Mouse (Mus musculus): ENCODE data around the gene Draxin. TPM values are rescaled to one million over a fixed set of nuclear protein-coding genes. Genes with fewer than 3 reads are reported as not detected.

Gene Draxin
- polyA plus RNA-seq, 1 experiment = not detected

DNA sequence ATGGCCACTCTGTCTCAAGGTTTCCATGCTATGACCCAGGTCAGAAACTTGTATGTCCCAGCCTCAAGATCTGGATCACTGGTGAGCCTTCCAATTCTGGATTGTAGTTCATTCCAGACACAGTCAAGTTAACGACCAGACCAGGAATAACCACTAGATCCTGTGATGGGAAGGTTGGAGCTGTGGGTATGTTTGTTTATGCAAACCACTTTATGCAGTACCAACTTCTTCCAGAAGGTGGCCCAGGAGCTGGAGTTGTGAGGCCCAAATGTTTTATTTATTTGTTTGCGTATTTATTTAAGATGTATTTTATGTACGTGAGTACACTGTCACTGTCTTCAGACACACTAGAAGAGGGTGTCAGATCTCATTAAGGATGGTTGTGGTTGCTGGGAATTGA is 24.5 kb upstream of the Draxin start:
- TF ChIP-seq TAL1 (IDR thresholded peaks at IDR 0.05; ENCODE audit: low read length) (no peak), GATA1 (IDR thresholded peaks at IDR 0.05; ENCODE audit: low read length) (no peak)
- H3K4me1 ChIP-seq (ENCODE audit: control insufficient read depth) = peaks cover 46% of the 10 kb centered on the region

DNA sequence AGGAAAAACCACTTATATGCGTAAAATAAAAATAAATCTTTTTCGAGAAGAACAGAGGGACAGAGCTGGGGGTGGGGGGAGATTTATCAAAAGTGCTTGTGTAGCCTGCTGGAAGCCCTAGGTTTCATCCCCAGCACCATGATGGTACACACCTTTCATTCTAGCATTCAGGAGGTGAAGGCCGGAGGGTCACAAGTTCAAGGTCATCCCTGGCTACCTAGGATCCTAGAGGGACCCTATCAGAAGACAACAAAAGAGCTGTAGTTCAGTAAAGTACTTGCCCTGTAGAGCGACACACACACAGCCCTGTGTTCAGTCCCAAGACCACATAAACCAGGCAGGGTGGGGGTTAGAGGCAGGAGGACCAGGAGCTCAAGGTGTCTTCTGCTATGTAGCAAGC is 23.5 kb upstream of the Draxin start:
- peaks cover 46% of the 10 kb centered on the region for H3K4me1 ChIP-seq (ENCODE audit: control insufficient read depth)
- TF ChIP-seq GATA1 (IDR thresholded peaks at IDR 0.05; ENCODE audit: low read length) (no peak), TAL1 (IDR thresholded peaks at IDR 0.05; ENCODE audit: low read length) (no peak)
- H3K4me3 ChIP-seq (replicated peaks) = no peak overlapping the region
- H3K27me3 ChIP-seq (ENCODE audit: control insufficient read depth) = peaks cover 15% of the 10 kb centered on the region
- H3K36me3 ChIP-seq (ENCODE audit: control insufficient read depth) = peaks cover 6% of the 10 kb centered on the region
- H3K9me3 ChIP-seq (ENCODE audit: control insufficient read depth, low read length) = no peaks in the 10 kb centered on the region

More for the DNA sequence above, 24.5 kb upstream of the Draxin start:
- Histone ChIP-seq H3K9me3 (ENCODE audit: control insufficient read depth, low read length) (no peaks in the 10 kb centered on the region), H3K27me3 (ENCODE audit: control insufficient read depth) (peaks cover 25% of the 10 kb centered on the region), H3K4me3 (replicated peaks) (no peak overlapping the region), H3K36me3 (ENCODE audit: control insufficient read depth) (no peaks in the 10 kb centered on the region)

- Histone ChIP-seq H3K27me3 (ENCODE audit: control insufficient read depth) (0 out of 2 replicates have a peak, but pooled peaks cover 2% of the 10 kb centered on the region), H3K36me3 (ENCODE audit: control insufficient read depth) (peaks cover 19% of the 10 kb centered on the region), H3K4me1 (ENCODE audit: control insufficient read depth) (peaks cover 50% of the 10 kb centered on the region), H3K9me3 (ENCODE audit: control insufficient read depth, low read length) (no peaks in the 10 kb centered on the region), H3K4me3 (replicated peaks) (peak overlapping the region; percentile 81)
- TF ChIP-seq GATA1 (IDR thresholded peaks at IDR 0.05; ENCODE audit: low read length) (no peak), TAL1 (IDR thresholded peaks at IDR 0.05; ENCODE audit: low read length) (no peak)
Measured at GRCm38 (mm10) chr4:148152547-148152946, 22.0 kb upstream of the Draxin start.

DNA sequence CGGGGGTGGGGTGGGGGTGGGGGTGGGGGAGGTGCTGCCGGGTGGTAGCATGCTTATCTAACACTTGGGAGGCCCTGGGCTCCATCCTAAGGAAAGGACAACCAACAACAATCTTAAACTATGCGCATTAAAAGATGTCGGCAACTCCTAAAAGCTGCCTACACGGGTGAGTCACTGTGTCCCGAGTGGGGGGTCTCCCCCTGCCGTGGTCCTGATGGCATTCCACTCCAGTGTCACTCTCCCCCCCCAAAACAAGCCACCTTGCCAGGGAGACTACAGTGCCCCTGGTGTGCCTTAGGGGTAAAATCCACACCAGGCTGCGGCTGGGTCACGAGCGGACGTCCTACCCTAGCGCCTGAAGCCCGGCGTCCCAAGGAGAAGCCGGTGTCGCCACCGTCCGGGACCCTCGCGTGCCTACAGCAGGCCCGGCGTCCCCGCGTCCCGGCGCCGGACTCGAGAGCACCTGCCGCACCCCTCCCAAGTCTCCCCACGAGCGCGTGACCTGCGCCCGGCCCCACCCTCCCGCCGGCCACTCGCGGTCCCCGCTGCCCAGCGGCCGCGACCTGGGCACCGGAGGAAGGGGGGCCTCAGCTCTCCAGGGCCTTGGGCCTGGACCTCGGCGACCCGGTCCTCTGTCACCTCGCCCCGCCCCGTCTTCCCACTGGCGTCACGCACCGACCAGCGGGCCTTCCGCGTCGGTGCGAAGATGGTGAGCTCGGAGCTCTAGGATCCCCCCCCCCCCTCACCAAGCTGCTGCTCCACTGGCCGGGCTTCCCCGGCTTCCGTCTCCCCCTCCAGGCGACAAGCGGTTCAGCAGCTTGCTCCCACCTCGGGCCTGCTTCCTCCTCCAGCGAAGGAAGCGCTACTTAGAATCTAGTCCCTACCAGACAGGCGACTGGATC is 21.0 kb upstream of the Draxin start, which contains the start of gene Fbxo6:
Gene Fbxo6, minus strand, starts transcription at position 874 of the 902 bp plus-strand sequence.
- TF ChIP-seq GATA1 (IDR thresholded peaks at IDR 0.05; ENCODE audit: low read length) = no peak
- no peak for TF ChIP-seq TAL1 (IDR thresholded peaks at IDR 0.05; ENCODE audit: low read length)
- Histone ChIP-seq H3K27me3 (ENCODE audit: control insufficient read depth) (0 out of 2 replicates have a peak, but pooled peaks cover 2% of the 10 kb centered on the region), H3K4me3 (replicated peaks) (peak within 1 kb of the TSS; percentile 81), H3K9me3 (ENCODE audit: control insufficient read depth, low read length) (no peaks in the 10 kb centered on the region), H3K4me1 (ENCODE audit: control insufficient read depth) (peaks cover 54% of the 10 kb centered on the region), H3K36me3 (ENCODE audit: control insufficient read depth) (peaks cover 29% of the 10 kb centered on the region)

DNA sequence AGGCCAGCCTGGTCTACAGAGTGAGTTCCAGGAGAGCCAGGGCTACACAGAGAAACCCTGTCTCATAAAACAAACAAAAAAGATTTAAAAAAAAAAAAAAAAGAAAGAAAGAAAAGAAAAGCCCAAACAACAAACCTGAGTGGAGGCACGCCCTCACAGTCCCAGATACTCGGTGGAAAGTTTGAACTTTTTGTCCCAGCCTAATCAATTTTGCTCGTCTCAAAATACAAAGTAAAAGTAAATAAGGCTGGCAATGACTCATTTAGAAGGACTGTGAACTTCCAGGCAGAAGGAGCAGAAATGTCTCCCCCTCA is 20.4 kb upstream of the Draxin start:
- TF ChIP-seq TAL1 (IDR thresholded peaks at IDR 0.05; ENCODE audit: low read length) = no peak
- TF ChIP-seq GATA1 (IDR thresholded peaks at IDR 0.05; ENCODE audit: low read length) = no peak
- H3K4me3 ChIP-seq (replicated peaks) = peak overlapping the region; percentile 81
- H3K27me3 ChIP-seq (ENCODE audit: control insufficient read depth) = 0 out of 2 replicates have a peak, but pooled peaks cover under 1% of the 10 kb centered on the region
- peaks cover 52% of the 10 kb centered on the region for H3K4me1 ChIP-seq (ENCODE audit: control insufficient read depth)
- H3K36me3 ChIP-seq (ENCODE audit: control insufficient read depth) = peaks cover 35% of the 10 kb centered on the region
- H3K9me3 ChIP-seq (ENCODE audit: control insufficient read depth, low read length) = no peaks in the 10 kb centered on the region

DNA sequence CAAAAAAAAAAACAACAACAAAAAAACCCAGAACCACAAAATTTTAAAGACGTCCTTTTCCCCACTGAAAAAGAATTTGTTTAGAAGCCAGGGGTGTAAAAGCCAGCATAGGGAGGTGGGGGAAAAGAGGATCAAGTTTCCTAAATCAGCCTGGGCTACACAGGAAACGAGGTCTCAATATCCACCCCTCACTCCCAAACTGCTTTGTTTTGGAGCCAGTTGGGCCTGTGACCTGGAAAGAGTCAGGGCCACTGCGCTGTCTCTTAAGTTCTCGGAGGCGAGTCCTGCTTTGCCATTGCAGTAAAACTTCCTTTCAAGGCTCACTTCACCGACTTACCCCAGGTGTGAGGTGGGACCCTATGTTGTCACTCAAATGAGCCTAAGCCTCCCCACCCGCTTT is 19.7 kb upstream of the Draxin start:
- peaks cover 52% of the 10 kb centered on the region for H3K4me1 ChIP-seq (ENCODE audit: control insufficient read depth)
- peaks cover 42% of the 10 kb centered on the region for H3K36me3 ChIP-seq (ENCODE audit: control insufficient read depth)
- peak overlapping the region; percentile 38 for H3K4me3 ChIP-seq (replicated peaks)
- no peaks in the 10 kb centered on the region for H3K9me3 ChIP-seq (ENCODE audit: control insufficient read depth, low read length)
- TF ChIP-seq GATA1 (IDR thresholded peaks at IDR 0.05; ENCODE audit: low read length) = no peak
- no peak for TF ChIP-seq TAL1 (IDR thresholded peaks at IDR 0.05; ENCODE audit: low read length)
- no peaks in the 10 kb centered on the region for H3K27me3 ChIP-seq (ENCODE audit: control insufficient read depth)

GRCm38 (mm10) chr4:148149540-148149939 is 19.0 kb upstream of the Draxin start:
- Histone ChIP-seq H3K4me1 (ENCODE audit: control insufficient read depth) (peaks cover 52% of the 10 kb centered on the region), H3K27me3 (ENCODE audit: control insufficient read depth) (no peaks in the 10 kb centered on the region), H3K4me3 (replicated peaks) (no peak overlapping the region), H3K9me3 (ENCODE audit: control insufficient read depth, low read length) (no peaks in the 10 kb centered on the region), H3K36me3 (ENCODE audit: control insufficient read depth) (peaks cover 49% of the 10 kb centered on the region)
- TF ChIP-seq TAL1 (IDR thresholded peaks at IDR 0.05; ENCODE audit: low read length) = no peak
- TF ChIP-seq GATA1 (IDR thresholded peaks at IDR 0.05; ENCODE audit: low read length) = no peak

GRCm38 (mm10) chr4:148147714-148148113 is 17.2 kb upstream of the Draxin start:
- Histone ChIP-seq H3K9me3 (ENCODE audit: control insufficient read depth, low read length) (no peaks in the 10 kb centered on the region), H3K27me3 (ENCODE audit: control insufficient read depth) (no peaks in the 10 kb centered on the region), H3K4me3 (replicated peaks) (no peak overlapping the region), H3K36me3 (ENCODE audit: control insufficient read depth) (peaks cover 62% of the 10 kb centered on the region), H3K4me1 (ENCODE audit: control insufficient read depth) (peaks cover 53% of the 10 kb centered on the region)
- TF ChIP-seq GATA1 (IDR thresholded peaks at IDR 0.05; ENCODE audit: low read length) = no peak
- TF ChIP-seq TAL1 (IDR thresholded peaks at IDR 0.05; ENCODE audit: low read length) = no peak

DNA sequence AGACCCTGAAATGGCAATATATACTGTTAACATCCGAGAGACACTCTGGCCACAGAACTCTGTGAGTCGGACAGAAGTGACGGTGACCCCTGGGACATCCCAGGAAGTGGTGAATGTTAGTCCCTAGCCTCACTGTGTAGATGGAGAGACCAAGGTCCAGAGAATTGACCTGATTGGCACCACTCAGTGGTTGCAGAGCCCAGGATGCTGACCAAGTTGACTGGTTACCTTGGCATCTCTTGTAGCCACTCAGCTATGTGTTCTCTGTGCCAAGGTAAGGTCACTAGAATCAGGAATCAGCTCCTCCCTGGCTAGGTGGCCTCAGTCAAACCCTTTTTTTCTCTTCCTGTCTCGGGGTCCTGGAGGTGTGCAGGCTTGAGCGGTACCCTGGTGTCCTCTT is 13.2 kb upstream of the Draxin start:
- TF ChIP-seq TAL1 (IDR thresholded peaks at IDR 0.05; ENCODE audit: low read length) = no peak
- no peak for TF ChIP-seq GATA1 (IDR thresholded peaks at IDR 0.05; ENCODE audit: low read length)
- H3K36me3 ChIP-seq (ENCODE audit: control insufficient read depth) = peaks cover 53% of the 10 kb centered on the region
- H3K4me1 ChIP-seq (ENCODE audit: control insufficient read depth) = peaks cover 36% of the 10 kb centered on the region
- no peaks in the 10 kb centered on the region for H3K9me3 ChIP-seq (ENCODE audit: control insufficient read depth, low read length)
- H3K27me3 ChIP-seq (ENCODE audit: control insufficient read depth) = peaks cover 8% of the 10 kb centered on the region
- H3K4me3 ChIP-seq (replicated peaks) = no peak overlapping the region
